Mouse (Mus musculus): ENCODE results near the gene Ear10. TPM values are rescaled to one million over a fixed set of nuclear protein-coding genes. Genes with fewer than 3 reads are reported as not detected.
"Not testable (repeated sequence)": the region's sequence is repeated elsewhere in the genome, so short reads cannot be mapped to it uniquely, and the experiment has no call there.

Ear10 gene
- polyA plus RNA-seq (2012; ENCODE audit: insufficient read depth, insufficient read length, low replicate concordance, missing spikeins) = not detected in 2 replicates

GRCm38 (mm10) chr14:43923459-43923858 lies at the start of gene Ear10:
Gene Ear10 (minus strand): TSS chr14:43923559.
- not testable (repeated sequence) for H3K4me3 ChIP-seq (ENCODE audit: insufficient read depth, low read depth, low read length); H3K4me1 ChIP-seq (ENCODE audit: control insufficient read depth, insufficient read depth, low read length); H3K27ac ChIP-seq (ENCODE audit: insufficient read depth, low read depth, low read length)
- 94% methylated on average over 3 of the region's 3 CpGs for WGBS

- not testable (repeated sequence) for H3K4me3 ChIP-seq (ENCODE audit: insufficient read depth, low read depth, low read length); H3K27ac ChIP-seq (ENCODE audit: insufficient read depth, low read depth, low read length); H3K4me1 ChIP-seq (ENCODE audit: control insufficient read depth, insufficient read depth, low read length)
- WGBS = no CpG with 5 or more reads among the region's 2 CpGs
These were observed 33.4 kb upstream of the Ear10 start, which contains the start of gene Ang5 for GRCm38 (mm10) chr14:43956769-43957168. Gene Ang5 (plus strand): TSS chr14:43957069.

- H3K4me1 ChIP-seq (ENCODE audit: control insufficient read depth, insufficient read depth, low read length); H3K27ac ChIP-seq (ENCODE audit: insufficient read depth, low read depth, low read length); H3K4me3 ChIP-seq (ENCODE audit: insufficient read depth, low read depth, low read length): not testable (repeated sequence)
- WGBS = no CpG with 5 or more reads among the region's 1 CpGs
These were observed 31.7 kb upstream of the Ear10 start for GRCm38 (mm10) chr14:43955074-43955473.

GRCm38 (mm10) chr14:43953382-43953781 lies 30.0 kb upstream of the Ear10 start:
- 48% methylated on average over 2 of the region's 2 CpGs for WGBS
- not testable (repeated sequence) for H3K4me1 ChIP-seq (ENCODE audit: control insufficient read depth, insufficient read depth, low read length); H3K4me3 ChIP-seq (ENCODE audit: insufficient read depth, low read depth, low read length); H3K27ac ChIP-seq (ENCODE audit: insufficient read depth, low read depth, low read length)

- not testable (repeated sequence) for H3K27ac ChIP-seq (ENCODE audit: insufficient read depth, low read depth, low read length); H3K4me3 ChIP-seq (ENCODE audit: insufficient read depth, low read depth, low read length); H3K4me1 ChIP-seq (ENCODE audit: control insufficient read depth, insufficient read depth, low read length)
- 49% methylated on average over 5 of the region's 5 CpGs for WGBS
These were observed 10.0 kb upstream of the Ear10 start for GRCm38 (mm10) chr14:43933399-43933798.

- WGBS = 16% methylated on average over 8 of the region's 8 CpGs
These were observed 9.6 kb upstream of the Ear10 start for GRCm38 (mm10) chr14:43932991-43933390.

GRCm38 (mm10) chr14:43925404-43925950 lies 2.1 kb upstream of the Ear10 start:
- not testable (repeated sequence) for H3K4me1 ChIP-seq (ENCODE audit: control insufficient read depth, insufficient read depth, low read length); H3K27ac ChIP-seq (ENCODE audit: insufficient read depth, low read depth, low read length)
- 6% methylated on average over 21 of the region's 21 CpGs for WGBS
- peak overlapping the region; percentile 54 for H3K4me3 ChIP-seq (ENCODE audit: insufficient read depth, low read depth, low read length)

More at GRCm38 (mm10) chr14:43932991-43933390, 9.6 kb upstream of the Ear10 start:
- H3K27ac ChIP-seq (ENCODE audit: insufficient read depth, low read depth, low read length); H3K4me3 ChIP-seq (ENCODE audit: insufficient read depth, low read depth, low read length); H3K4me1 ChIP-seq (ENCODE audit: control insufficient read depth, insufficient read depth, low read length): not testable (repeated sequence)

GRCm38 (mm10) chr14:43924688-43925403 lies 1.5 kb upstream of the Ear10 start, which contains the start of gene Gm8113:
Gene Gm8113 (plus strand): TSS chr14:43925390.
- H3K4me1 ChIP-seq (ENCODE audit: control insufficient read depth, insufficient read depth, low read length); H3K27ac ChIP-seq (ENCODE audit: insufficient read depth, low read depth, low read length): not testable (repeated sequence)
- WGBS = 6% methylated on average over 10 of the region's 10 CpGs
- TF ChIP-seq CTCF (IDR thresholded peaks at IDR 0.05; ENCODE audit: insufficient read depth, low read depth, low read length) = peak; percentile 61
- peak within 1 kb of the TSS; percentile 54 for H3K4me3 ChIP-seq (ENCODE audit: insufficient read depth, low read depth, low read length)

GRCm38 (mm10) chr14:43918214-43918613 lies 5.1 kb downstream of the Ear10 start:
- not testable (repeated sequence) for H3K27ac ChIP-seq (ENCODE audit: insufficient read depth, low read depth, low read length); H3K4me3 ChIP-seq (ENCODE audit: insufficient read depth, low read depth, low read length)

GRCm38 (mm10) chr14:43898577-43898976 lies 24.8 kb downstream of the Ear10 start:
- WGBS = 88% methylated on average over 3 of the region's 3 CpGs
- H3K4me3 ChIP-seq (ENCODE audit: insufficient read depth, low read depth, low read length); H3K4me1 ChIP-seq (ENCODE audit: control insufficient read depth, insufficient read depth, low read length); H3K27ac ChIP-seq (ENCODE audit: insufficient read depth, low read depth, low read length): not testable (repeated sequence)

More at GRCm38 (mm10) chr14:43918214-43918613, 5.1 kb downstream of the Ear10 start:
- not testable (repeated sequence) for H3K4me1 ChIP-seq (ENCODE audit: control insufficient read depth, insufficient read depth, low read length)

- H3K4me1 ChIP-seq (ENCODE audit: control insufficient read depth, insufficient read depth, low read length); H3K4me3 ChIP-seq (ENCODE audit: insufficient read depth, low read depth, low read length); H3K27ac ChIP-seq (ENCODE audit: insufficient read depth, low read depth, low read length): not testable (repeated sequence)
- WGBS = 36% methylated on average over 2 of the region's 2 CpGs
These were observed 28.0 kb downstream of the Ear10 start for GRCm38 (mm10) chr14:43895357-43895756.

GRCm38 (mm10) chr14:43891288-43891687 lies 32.1 kb downstream of the Ear10 start:
- H3K4me3 ChIP-seq (ENCODE audit: insufficient read depth, low read depth, low read length); H3K27ac ChIP-seq (ENCODE audit: insufficient read depth, low read depth, low read length); H3K4me1 ChIP-seq (ENCODE audit: control insufficient read depth, insufficient read depth, low read length): not testable (repeated sequence)
- 93% methylated on average over 1 of the region's 1 CpGs for WGBS

- H3K27ac ChIP-seq (ENCODE audit: insufficient read depth, low read depth, low read length); H3K4me3 ChIP-seq (ENCODE audit: insufficient read depth, low read depth, low read length); H3K4me1 ChIP-seq (ENCODE audit: control insufficient read depth, insufficient read depth, low read length): not testable (repeated sequence)
- WGBS = 25% methylated on average over 1 of the region's 1 CpGs
These were observed 37.1 kb downstream of the Ear10 start for GRCm38 (mm10) chr14:43886235-43886634.

GRCm38 (mm10) chr14:43879966-43880545 lies 43.3 kb downstream of the Ear10 start:
- not testable (repeated sequence) for H3K4me3 ChIP-seq (ENCODE audit: insufficient read depth, low read depth, low read length); H3K4me1 ChIP-seq (ENCODE audit: control insufficient read depth, insufficient read depth, low read length); H3K27ac ChIP-seq (ENCODE audit: insufficient read depth, low read depth, low read length)
- WGBS = 93% methylated on average over 5 of the region's 5 CpGs
